Mouse (Mus musculus): ENCODE results near the gene Hivep3. TPM values are rescaled to one million over a fixed set of nuclear protein-coding genes. Genes with fewer than 3 reads are reported as not detected.

The Hivep3 gene
- total and polyA plus RNA-seq, 3 experiments, result 5.1 to 8.2 (median 6.0) TPM

DNA sequence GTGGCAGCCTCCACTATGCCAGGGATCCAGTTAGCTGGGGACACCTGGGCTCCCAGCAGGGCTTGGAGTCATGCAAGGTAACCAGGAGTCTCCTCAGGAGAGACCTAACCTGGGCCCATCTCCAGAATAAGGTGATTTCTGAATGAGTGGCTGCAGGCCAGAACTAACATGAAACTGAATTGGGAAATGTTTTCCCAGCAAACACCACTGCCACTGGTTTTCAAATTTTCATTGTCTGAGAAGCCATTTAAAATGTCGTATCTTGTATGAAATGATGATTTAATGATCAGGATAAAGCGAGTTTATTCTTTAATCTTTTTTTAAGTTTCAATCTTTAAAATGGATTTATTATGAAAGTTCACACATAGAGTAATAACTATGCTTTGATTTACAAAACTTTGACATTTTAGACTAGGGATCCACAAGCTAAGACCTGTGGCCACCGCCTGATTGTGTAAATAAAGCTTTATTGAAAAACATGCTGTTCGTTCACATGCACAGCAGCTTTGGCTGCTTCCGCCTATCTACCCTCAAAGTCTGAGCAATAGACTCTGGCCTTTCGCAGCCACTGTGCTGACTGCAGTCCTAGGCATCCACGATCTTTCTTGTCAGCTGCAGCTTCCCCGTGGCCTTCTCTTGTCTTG is 334.1 kb downstream of the Hivep3 start:
- Histone ChIP-seq H3K4me1 (ENCODE audit: control insufficient read depth, insufficient read depth, low read length) (peaks cover 3% of the 10 kb centered on the region), H3K4me3 (no peak overlapping the region), H3K79me2 (replicated peaks; ENCODE audit: control insufficient read depth, insufficient read depth, low read length) (no peaks in the 10 kb centered on the region), H3K36me3 (ENCODE audit: control insufficient read depth, insufficient read depth, low read length) (no peaks in the 10 kb centered on the region), H3K27me3 (ENCODE audit: control insufficient read depth, insufficient read depth, low read length) (no peaks in the 10 kb centered on the region), H3K27ac (no peak overlapping the region), H3K9ac (ENCODE audit: low read depth, low read length) (no peak overlapping the region)
- intact Hi-C loops (cut with DNase I), result no loop called here
- DNase-seq, result no peak
- no peak for TF ChIP-seq CTCF (IDR thresholded peaks at IDR 0.05)
- no peak for TF ChIP-seq EP300 (IDR thresholded peaks at IDR 0.05; ENCODE audit: insufficient read depth, low read depth, low read length)
- TF ChIP-seq POLR2A (IDR thresholded peaks at IDR 0.05; ENCODE audit: insufficient read depth, low read depth, low read length), result no peak
- WGBS, result 92% methylated on average over 8 of the region's 8 CpGs

DNA sequence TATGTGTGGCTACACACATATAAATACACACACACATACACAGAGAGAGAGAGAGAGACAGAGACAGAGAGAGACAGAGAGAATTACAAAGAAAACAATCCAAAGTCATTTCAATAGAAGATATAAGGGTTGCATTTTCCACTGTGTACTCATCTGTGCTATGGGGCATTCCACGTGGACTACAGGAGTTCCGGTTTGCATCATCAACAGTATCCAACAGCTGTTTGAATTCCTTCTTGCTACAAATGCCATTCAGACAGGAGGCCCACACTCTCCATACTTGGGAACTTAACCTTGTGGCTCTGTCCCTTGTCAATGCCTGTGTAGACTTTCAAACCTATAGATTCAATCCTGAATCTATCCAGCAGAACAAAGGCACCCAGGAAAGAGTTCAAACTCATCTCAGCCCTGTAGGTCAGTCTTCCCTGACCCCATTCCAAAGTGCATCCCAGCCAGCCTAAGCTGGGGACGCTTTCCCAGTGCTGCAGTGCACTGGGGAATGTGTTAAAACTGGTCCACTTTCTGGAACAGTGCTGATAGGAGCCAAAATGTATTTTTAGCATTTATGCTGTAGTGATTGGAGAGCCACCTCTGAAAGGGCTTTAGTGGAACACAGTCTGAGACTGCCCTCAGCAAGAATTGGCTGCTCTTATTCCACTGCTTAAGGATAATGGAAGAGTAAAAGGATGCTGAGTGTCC is 335.4 kb downstream of the Hivep3 start:
- DNase-seq, result no peak
- no peak overlapping the region for H3K9ac ChIP-seq (ENCODE audit: low read depth, low read length)
- 42% methylated on average over 3 of the region's 3 CpGs for WGBS

DNA sequence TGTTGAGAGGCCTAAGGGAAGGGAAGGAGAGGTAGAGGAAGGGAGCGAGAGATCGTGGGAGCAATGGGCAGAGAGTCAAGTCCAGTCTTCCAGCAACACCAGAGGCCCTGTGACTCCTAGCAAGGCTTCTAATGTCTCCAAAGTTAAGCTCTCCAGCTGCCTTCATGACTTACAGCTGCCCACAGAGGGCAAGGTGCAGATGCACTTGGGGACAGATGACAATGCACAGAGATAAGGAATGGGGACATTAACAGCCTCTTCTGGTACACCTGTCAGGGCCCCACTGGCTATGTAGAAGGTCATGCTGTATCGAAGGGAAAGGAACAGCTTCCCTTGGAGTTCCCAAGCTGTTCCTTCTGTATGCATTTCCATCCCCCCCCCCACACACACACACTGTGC is 336.0 kb downstream of the Hivep3 start:
- DNase-seq, result no peak
- Histone ChIP-seq H3K4me3 (no peak overlapping the region), H3K36me3 (ENCODE audit: control insufficient read depth, insufficient read depth, low read length) (no peaks in the 10 kb centered on the region), H3K79me2 (replicated peaks; ENCODE audit: control insufficient read depth, insufficient read depth, low read length) (no peaks in the 10 kb centered on the region), H3K9ac (ENCODE audit: low read depth, low read length) (no peak overlapping the region), H3K4me1 (ENCODE audit: control insufficient read depth, insufficient read depth, low read length) (peaks cover 3% of the 10 kb centered on the region), H3K27me3 (ENCODE audit: control insufficient read depth, insufficient read depth, low read length) (no peaks in the 10 kb centered on the region), H3K27ac (no peak overlapping the region)
- WGBS, result 48% methylated on average over 3 of the region's 3 CpGs
- intact Hi-C loops (cut with DNase I), result no loop called here
- TF ChIP-seq POLR2A (IDR thresholded peaks at IDR 0.05; ENCODE audit: insufficient read depth, low read depth, low read length) (no peak), CTCF (IDR thresholded peaks at IDR 0.05) (no peak), EP300 (IDR thresholded peaks at IDR 0.05; ENCODE audit: insufficient read depth, low read depth, low read length) (no peak)

More for the DNA sequence above, 335.4 kb downstream of the Hivep3 start:
- peaks cover 3% of the 10 kb centered on the region for H3K4me1 ChIP-seq (ENCODE audit: control insufficient read depth, insufficient read depth, low read length)
- no peak overlapping the region for H3K27ac ChIP-seq
- H3K79me2 ChIP-seq (replicated peaks; ENCODE audit: control insufficient read depth, insufficient read depth, low read length), result no peaks in the 10 kb centered on the region
- H3K4me3 ChIP-seq, result no peak overlapping the region
- TF ChIP-seq POLR2A (IDR thresholded peaks at IDR 0.05; ENCODE audit: insufficient read depth, low read depth, low read length), result no peak
- no peak for TF ChIP-seq EP300 (IDR thresholded peaks at IDR 0.05; ENCODE audit: insufficient read depth, low read depth, low read length)
- no peak for TF ChIP-seq CTCF (IDR thresholded peaks at IDR 0.05)
- H3K36me3 ChIP-seq (ENCODE audit: control insufficient read depth, insufficient read depth, low read length), result no peaks in the 10 kb centered on the region
- intact Hi-C loops (cut with DNase I), result no loop called here
- no peaks in the 10 kb centered on the region for H3K27me3 ChIP-seq (ENCODE audit: control insufficient read depth, insufficient read depth, low read length)

DNA sequence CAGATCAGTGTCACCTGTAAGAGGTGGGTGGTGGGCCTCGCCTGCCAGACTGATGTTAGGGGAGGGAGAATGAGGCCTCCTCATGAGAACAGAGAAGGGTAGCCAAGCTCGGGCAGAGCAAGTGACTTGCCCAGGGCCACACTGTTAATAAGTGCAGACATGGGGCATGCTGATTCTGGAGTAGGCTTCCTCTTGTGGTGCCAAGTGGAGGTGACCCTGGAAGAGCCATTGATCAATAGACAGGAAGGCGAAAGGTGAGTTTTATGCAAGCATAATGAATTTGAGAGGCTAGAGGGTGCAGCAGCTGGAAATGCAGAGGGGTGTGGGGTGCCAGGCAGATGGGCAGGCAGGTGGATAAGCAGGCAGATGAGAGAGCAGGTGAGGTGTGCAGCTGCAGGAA is 337.8 kb downstream of the Hivep3 start:
- Histone ChIP-seq H3K79me2 (replicated peaks; ENCODE audit: control insufficient read depth, insufficient read depth, low read length) (no peaks in the 10 kb centered on the region), H3K27me3 (ENCODE audit: control insufficient read depth, insufficient read depth, low read length) (no peaks in the 10 kb centered on the region), H3K36me3 (ENCODE audit: control insufficient read depth, insufficient read depth, low read length) (no peaks in the 10 kb centered on the region), H3K4me1 (ENCODE audit: control insufficient read depth, insufficient read depth, low read length) (peaks cover 3% of the 10 kb centered on the region), H3K4me3 (no peak overlapping the region), H3K27ac (no peak overlapping the region), H3K9ac (ENCODE audit: low read depth, low read length) (no peak overlapping the region)
- 84% methylated on average over 3 of the region's 3 CpGs for WGBS
- intact Hi-C loops (cut with DNase I), result no loop called here
- TF ChIP-seq EP300 (IDR thresholded peaks at IDR 0.05; ENCODE audit: insufficient read depth, low read depth, low read length), result no peak
- no peak for TF ChIP-seq POLR2A (IDR thresholded peaks at IDR 0.05; ENCODE audit: insufficient read depth, low read depth, low read length)
- TF ChIP-seq CTCF (IDR thresholded peaks at IDR 0.05), result no peak
- DNase-seq, result no peak

DNA sequence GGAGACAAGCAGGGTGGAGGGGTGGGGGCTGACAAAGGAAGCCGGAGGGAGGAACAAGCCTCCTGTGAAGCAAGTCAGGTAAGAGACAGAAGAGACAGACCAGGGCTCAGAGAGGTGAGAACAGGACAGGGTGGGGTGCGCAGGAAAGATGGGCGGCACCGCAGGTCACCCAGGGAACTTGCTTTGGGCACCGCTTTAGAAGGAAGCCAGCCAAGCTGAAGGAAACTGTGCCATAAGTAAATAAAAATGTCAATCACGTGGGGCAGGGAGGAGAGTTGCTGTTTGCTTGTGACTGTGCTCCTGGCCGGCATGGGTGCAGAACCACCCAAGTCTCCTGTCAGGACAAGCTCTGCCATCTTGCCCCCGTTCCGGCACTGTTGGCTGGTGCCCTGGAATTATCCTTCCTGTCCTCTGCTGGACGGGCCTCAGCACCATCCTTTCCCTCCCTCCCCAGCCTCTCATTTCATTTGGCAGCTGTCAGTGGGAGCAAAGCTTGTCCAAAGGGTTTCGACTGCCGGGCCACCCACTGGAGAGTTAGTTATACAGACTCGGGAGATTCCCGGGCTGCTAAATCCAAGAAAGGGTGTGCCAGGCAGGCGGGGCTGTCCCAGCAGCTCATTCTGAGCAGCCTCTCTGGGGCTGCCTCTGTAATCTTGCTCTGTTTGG is 338.4 kb downstream of the Hivep3 start:
- Histone ChIP-seq H3K36me3 (ENCODE audit: control insufficient read depth, insufficient read depth, low read length) (no peaks in the 10 kb centered on the region), H3K27ac (no peak overlapping the region), H3K4me1 (ENCODE audit: control insufficient read depth, insufficient read depth, low read length) (peaks cover 3% of the 10 kb centered on the region), H3K9ac (ENCODE audit: low read depth, low read length) (no peak overlapping the region), H3K79me2 (replicated peaks; ENCODE audit: control insufficient read depth, insufficient read depth, low read length) (no peaks in the 10 kb centered on the region), H3K27me3 (ENCODE audit: control insufficient read depth, insufficient read depth, low read length) (no peaks in the 10 kb centered on the region), H3K4me3 (no peak overlapping the region)
- intact Hi-C loops (cut with DNase I), result no loop called here
- 57% methylated on average over 15 of the region's 15 CpGs for WGBS
- DNase-seq, result peak in 1 of 2 experiments; percentile 22
- TF ChIP-seq CTCF (IDR thresholded peaks at IDR 0.05) (no peak), POLR2A (IDR thresholded peaks at IDR 0.05; ENCODE audit: insufficient read depth, low read depth, low read length) (no peak), EP300 (IDR thresholded peaks at IDR 0.05; ENCODE audit: insufficient read depth, low read depth, low read length) (no peak)

DNA sequence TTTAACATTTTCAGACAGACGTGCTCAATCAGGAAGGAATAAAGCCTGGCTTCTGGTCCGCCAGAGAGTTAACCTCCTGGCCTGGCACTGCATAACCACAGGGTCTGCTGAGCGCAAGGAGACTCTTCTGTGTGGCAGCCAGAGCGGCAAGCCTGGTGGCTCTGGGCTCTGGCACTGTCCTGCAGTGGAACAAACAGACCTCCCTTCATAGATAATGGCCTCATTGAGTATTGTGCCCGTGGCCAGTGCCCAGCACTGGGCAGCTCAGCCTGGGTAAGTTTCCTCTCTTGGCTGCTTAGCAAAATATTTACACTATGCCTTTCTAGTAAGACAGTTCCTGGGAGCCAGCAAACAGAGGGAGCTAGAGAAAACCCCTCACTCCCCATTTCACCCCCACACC is 340.5 kb downstream of the Hivep3 start:
- H3K4me1 ChIP-seq (ENCODE audit: control insufficient read depth, insufficient read depth, low read length), result peaks cover 3% of the 10 kb centered on the region
- peak in 1 of 2 experiments; percentile 57 for DNase-seq
- H3K9ac ChIP-seq (ENCODE audit: low read depth, low read length), result no peak overlapping the region
- TF ChIP-seq EP300 (IDR thresholded peaks at IDR 0.05; ENCODE audit: insufficient read depth, low read depth, low read length), result no peak
- no peak for TF ChIP-seq CTCF (IDR thresholded peaks at IDR 0.05)
- no peak for TF ChIP-seq POLR2A (IDR thresholded peaks at IDR 0.05; ENCODE audit: insufficient read depth, low read depth, low read length)
- no peak overlapping the region for H3K4me3 ChIP-seq
- no peaks in the 10 kb centered on the region for H3K79me2 ChIP-seq (replicated peaks; ENCODE audit: control insufficient read depth, insufficient read depth, low read length)
- no peak overlapping the region for H3K27ac ChIP-seq
- 54% methylated on average over 5 of the region's 5 CpGs for WGBS
- H3K27me3 ChIP-seq (ENCODE audit: control insufficient read depth, insufficient read depth, low read length), result no peaks in the 10 kb centered on the region
- intact Hi-C loops (cut with DNase I), result no loop called here
- H3K36me3 ChIP-seq (ENCODE audit: control insufficient read depth, insufficient read depth, low read length), result no peaks in the 10 kb centered on the region
